Mouse (Mus musculus): ENCODE measurements at regions not wholly inside any gene's neighbourhood (a gene's known extent, or its start where the extent isn't known, plus 50 kb on each side); places are given as distances from the start of the nearest gene placed in this dataset.

GRCm38 (mm10) chr5:119575124-119575523 lies 95.3 kb upstream of the Tbx3 start:
- Histone ChIP-seq H3K4me3 (replicated peaks; ENCODE audit: low read length) (no peak overlapping the region), H3K36me3 (replicated peaks; ENCODE audit: control insufficient read depth, insufficient read depth) (no peaks in the 10 kb centered on the region), H3K27me3 (ENCODE audit: control insufficient read depth, insufficient read depth, low read length) (no peaks in the 10 kb centered on the region), H3K9me3 (ENCODE audit: control insufficient read depth, low read length) (no peaks in the 10 kb centered on the region; the same call in 1 of the 2 replicates), H3K27ac (no peak overlapping the region), H3K9ac (no peak overlapping the region), H3K4me2 (replicated peaks) (no peak overlapping the region), H3K4me1 (replicated peaks; ENCODE audit: control insufficient read depth, insufficient read depth, low read length) (no peaks in the 10 kb centered on the region)
- WGBS, result 67% methylated on average over 14 of the region's 14 CpGs
- ATAC-seq (ENCODE audit: low FRiP score) (no peak), DNase-seq (ENCODE audit: low spot score) (no peak)

- no peaks in the 10 kb centered on the region for H3K4me1 ChIP-seq (replicated peaks; ENCODE audit: control insufficient read depth, insufficient read depth, low read length)
- ATAC-seq (ENCODE audit: low FRiP score) (no peak), DNase-seq (ENCODE audit: low spot score) (no peak)
- H3K9ac ChIP-seq, result no peak overlapping the region
- H3K27me3 ChIP-seq (ENCODE audit: control insufficient read depth, insufficient read depth, low read length), result no peaks in the 10 kb centered on the region
- no peaks in the 10 kb centered on the region for H3K36me3 ChIP-seq (replicated peaks; ENCODE audit: control insufficient read depth, insufficient read depth)
- no peak overlapping the region for H3K4me2 ChIP-seq (replicated peaks)
- no peaks in the 10 kb centered on the region for H3K9me3 ChIP-seq (ENCODE audit: control insufficient read depth, low read length)
- no peak overlapping the region for H3K4me3 ChIP-seq (replicated peaks; ENCODE audit: low read length)
- H3K27ac ChIP-seq, result no peak overlapping the region
- 94% methylated on average over 2 of the region's 2 CpGs for WGBS
Measured at GRCm38 (mm10) chr5:119579288-119579687, 91.2 kb upstream of the Tbx3 start.

- DNase-seq (ENCODE audit: low spot score) (no peak), ATAC-seq (ENCODE audit: low FRiP score) (no peak)
- 92% methylated on average over 2 of the region's 2 CpGs for WGBS
- no peak overlapping the region for H3K27ac ChIP-seq
- no peak overlapping the region for H3K4me2 ChIP-seq (replicated peaks)
- no peaks in the 10 kb centered on the region for H3K27me3 ChIP-seq (ENCODE audit: control insufficient read depth, insufficient read depth, low read length)
- no peak overlapping the region for H3K9ac ChIP-seq
- H3K4me1 ChIP-seq (replicated peaks; ENCODE audit: control insufficient read depth, insufficient read depth, low read length), result no peaks in the 10 kb centered on the region
- H3K9me3 ChIP-seq (ENCODE audit: control insufficient read depth, low read length), result no peaks in the 10 kb centered on the region
- no peaks in the 10 kb centered on the region for H3K36me3 ChIP-seq (replicated peaks; ENCODE audit: control insufficient read depth, insufficient read depth)
- H3K4me3 ChIP-seq (replicated peaks; ENCODE audit: low read length), result no peak overlapping the region
Measured at GRCm38 (mm10) chr5:119579806-119580205, 90.7 kb upstream of the Tbx3 start.

GRCm38 (mm10) chr5:119580395-119580794 lies 90.1 kb upstream of the Tbx3 start:
- no peak overlapping the region for H3K27ac ChIP-seq
- H3K9me3 ChIP-seq (ENCODE audit: control insufficient read depth, low read length), result no peaks in the 10 kb centered on the region
- no peak overlapping the region for H3K9ac ChIP-seq
- no peaks in the 10 kb centered on the region for H3K27me3 ChIP-seq (ENCODE audit: control insufficient read depth, insufficient read depth, low read length)
- H3K36me3 ChIP-seq (replicated peaks; ENCODE audit: control insufficient read depth, insufficient read depth), result no peaks in the 10 kb centered on the region
- no peak overlapping the region for H3K4me3 ChIP-seq (replicated peaks; ENCODE audit: low read length)
- ATAC-seq (ENCODE audit: low FRiP score), result no peak
- no peak overlapping the region for H3K4me2 ChIP-seq (replicated peaks)
- no peaks in the 10 kb centered on the region for H3K4me1 ChIP-seq (replicated peaks; ENCODE audit: control insufficient read depth, insufficient read depth, low read length)
- 87% methylated on average over 6 of the region's 6 CpGs for WGBS
- DNase-seq (ENCODE audit: low spot score), result no peak

GRCm38 (mm10) chr5:119580798-119581197 lies 89.7 kb upstream of the Tbx3 start:
- H3K4me3 ChIP-seq (replicated peaks; ENCODE audit: low read length), result no peak overlapping the region
- no peak overlapping the region for H3K27ac ChIP-seq
- ATAC-seq (ENCODE audit: low FRiP score) (no peak), DNase-seq (ENCODE audit: low spot score) (no peak)
- H3K27me3 ChIP-seq (ENCODE audit: control insufficient read depth, insufficient read depth, low read length), result no peaks in the 10 kb centered on the region
- 93% methylated on average over 2 of the region's 2 CpGs for WGBS
- H3K4me2 ChIP-seq (replicated peaks), result no peak overlapping the region
- no peaks in the 10 kb centered on the region for H3K9me3 ChIP-seq (ENCODE audit: control insufficient read depth, low read length)
- no peaks in the 10 kb centered on the region for H3K36me3 ChIP-seq (replicated peaks; ENCODE audit: control insufficient read depth, insufficient read depth)
- H3K4me1 ChIP-seq (replicated peaks; ENCODE audit: control insufficient read depth, insufficient read depth, low read length), result no peaks in the 10 kb centered on the region
- H3K9ac ChIP-seq, result no peak overlapping the region

- Histone ChIP-seq H3K4me2 (replicated peaks) (no peak overlapping the region), H3K4me3 (replicated peaks; ENCODE audit: low read length) (no peak overlapping the region), H3K36me3 (replicated peaks; ENCODE audit: control insufficient read depth, insufficient read depth) (no peaks in the 10 kb centered on the region), H3K27me3 (ENCODE audit: control insufficient read depth, insufficient read depth, low read length) (no peaks in the 10 kb centered on the region), H3K4me1 (replicated peaks; ENCODE audit: control insufficient read depth, insufficient read depth, low read length) (no peaks in the 10 kb centered on the region), H3K27ac (no peak overlapping the region), H3K9ac (no peak overlapping the region), H3K9me3 (ENCODE audit: control insufficient read depth, low read length) (no peaks in the 10 kb centered on the region)
- ATAC-seq (ENCODE audit: low FRiP score), result no peak
- no peak for DNase-seq (ENCODE audit: low spot score)
- WGBS, result 90% methylated on average over 2 of the region's 2 CpGs
Measured at GRCm38 (mm10) chr5:119584389-119584788, 86.1 kb upstream of the Tbx3 start.

- Histone ChIP-seq H3K4me1 (replicated peaks; ENCODE audit: control insufficient read depth, insufficient read depth, low read length) (no peaks in the 10 kb centered on the region), H3K4me3 (replicated peaks; ENCODE audit: low read length) (no peak overlapping the region), H3K27ac (no peak overlapping the region), H3K27me3 (ENCODE audit: control insufficient read depth, insufficient read depth, low read length) (no peaks in the 10 kb centered on the region), H3K9me3 (ENCODE audit: control insufficient read depth, low read length) (no peaks in the 10 kb centered on the region), H3K4me2 (replicated peaks) (no peak overlapping the region), H3K9ac (no peak overlapping the region), H3K36me3 (replicated peaks; ENCODE audit: control insufficient read depth, insufficient read depth) (no peaks in the 10 kb centered on the region)
- ATAC-seq (ENCODE audit: low FRiP score), result no peak
- DNase-seq (ENCODE audit: low spot score), result no peak
- WGBS, result 91% methylated on average over 5 of the region's 5 CpGs
Measured at GRCm38 (mm10) chr5:119584914-119585313, 85.6 kb upstream of the Tbx3 start.

- H3K36me3 ChIP-seq (replicated peaks; ENCODE audit: control insufficient read depth, insufficient read depth), result no peaks in the 10 kb centered on the region
- no peak overlapping the region for H3K27ac ChIP-seq
- no peak overlapping the region for H3K4me3 ChIP-seq (replicated peaks; ENCODE audit: low read length)
- no peak overlapping the region for H3K9ac ChIP-seq
- no peaks in the 10 kb centered on the region for H3K4me1 ChIP-seq (replicated peaks; ENCODE audit: control insufficient read depth, insufficient read depth, low read length)
- H3K27me3 ChIP-seq (ENCODE audit: control insufficient read depth, insufficient read depth, low read length), result no peaks in the 10 kb centered on the region
- DNase-seq (ENCODE audit: low spot score), result no peak
- 88% methylated on average over 12 of the region's 12 CpGs for WGBS
- no peak for ATAC-seq (ENCODE audit: low FRiP score)
- H3K9me3 ChIP-seq (ENCODE audit: control insufficient read depth, low read length), result no peaks in the 10 kb centered on the region
- H3K4me2 ChIP-seq (replicated peaks), result no peak overlapping the region
Measured at GRCm38 (mm10) chr5:119586391-119587058, 83.9 kb upstream of the Tbx3 start.

- Histone ChIP-seq H3K4me3 (replicated peaks; ENCODE audit: low read length) (no peak overlapping the region), H3K36me3 (replicated peaks; ENCODE audit: control insufficient read depth, insufficient read depth) (no peaks in the 10 kb centered on the region), H3K27ac (no peak overlapping the region), H3K9me3 (ENCODE audit: control insufficient read depth, low read length) (no peaks in the 10 kb centered on the region), H3K9ac (no peak overlapping the region), H3K4me2 (replicated peaks) (no peak overlapping the region), H3K4me1 (replicated peaks; ENCODE audit: control insufficient read depth, insufficient read depth, low read length) (no peaks in the 10 kb centered on the region), H3K27me3 (ENCODE audit: control insufficient read depth, insufficient read depth, low read length) (no peaks in the 10 kb centered on the region)
- DNase-seq (ENCODE audit: low spot score) (no peak), ATAC-seq (ENCODE audit: low FRiP score) (no peak)
- whole genome bisulfite sequencing, result 54% methylated on average over 12 of the region's 12 CpGs
Measured at GRCm38 (mm10) chr5:119587239-119587811, 83.1 kb upstream of the Tbx3 start.

Data from hindbrain, embryonic 14.5 days (tissue).